Mouse (Mus musculus): ENCODE data around the gene Xylt2. TPM values are rescaled to one million over a fixed set of nuclear protein-coding genes. Genes with fewer than 3 reads are reported as not detected.
"Not testable (repeated sequence)": the region's sequence is repeated elsewhere in the genome, so short reads cannot be mapped to it uniquely, and the experiment has no call there.

The Xylt2 gene
- polyA plus RNA-seq, 1 experiment from 2014 or later: 25.5 TPM

GRCm38 (mm10) chr11:94701401-94702215 is 24.3 kb upstream of the Xylt2 start:
- ATAC-seq (ENCODE audit: insufficient number of reproducible peaks, insufficient read depth, low FRiP score, low TSS enrichment, low read depth): no peak
- 0 out of 2 replicates have a peak, but pooled peaks cover 5% of the 10 kb centered on the region for H3K27me3 ChIP-seq
- no peak overlapping the region for H3K27ac ChIP-seq
- H3K9me3 ChIP-seq: no peaks in the 10 kb centered on the region
- peaks cover 23% of the 10 kb centered on the region for H3K4me1 ChIP-seq
- no peaks in the 10 kb centered on the region for H3K36me3 ChIP-seq
- 58% methylated on average over 27 of the region's 27 CpGs for WGBS
- H3K4me3 ChIP-seq: no peak overlapping the region
- no peak overlapping the region for H3K4me2 ChIP-seq
- no peak overlapping the region for H3K9ac ChIP-seq

- Histone ChIP-seq H3K27ac (no peak overlapping the region), H3K27me3 (0 out of 2 replicates have a peak, but pooled peaks cover 5% of the 10 kb centered on the region), H3K4me2 (no peak overlapping the region), H3K9ac (no peak overlapping the region), H3K9me3 (no peaks in the 10 kb centered on the region), H3K4me1 (peaks cover 21% of the 10 kb centered on the region), H3K36me3 (no peaks in the 10 kb centered on the region), H3K4me3 (no peak overlapping the region)
- ATAC-seq (ENCODE audit: insufficient number of reproducible peaks, insufficient read depth, low FRiP score, low TSS enrichment, low read depth): no peak
- 99% methylated on average over 3 of the region's 3 CpGs for WGBS
Observed at GRCm38 (mm10) chr11:94699399-94699798, 22.1 kb upstream of the Xylt2 start.

DNA sequence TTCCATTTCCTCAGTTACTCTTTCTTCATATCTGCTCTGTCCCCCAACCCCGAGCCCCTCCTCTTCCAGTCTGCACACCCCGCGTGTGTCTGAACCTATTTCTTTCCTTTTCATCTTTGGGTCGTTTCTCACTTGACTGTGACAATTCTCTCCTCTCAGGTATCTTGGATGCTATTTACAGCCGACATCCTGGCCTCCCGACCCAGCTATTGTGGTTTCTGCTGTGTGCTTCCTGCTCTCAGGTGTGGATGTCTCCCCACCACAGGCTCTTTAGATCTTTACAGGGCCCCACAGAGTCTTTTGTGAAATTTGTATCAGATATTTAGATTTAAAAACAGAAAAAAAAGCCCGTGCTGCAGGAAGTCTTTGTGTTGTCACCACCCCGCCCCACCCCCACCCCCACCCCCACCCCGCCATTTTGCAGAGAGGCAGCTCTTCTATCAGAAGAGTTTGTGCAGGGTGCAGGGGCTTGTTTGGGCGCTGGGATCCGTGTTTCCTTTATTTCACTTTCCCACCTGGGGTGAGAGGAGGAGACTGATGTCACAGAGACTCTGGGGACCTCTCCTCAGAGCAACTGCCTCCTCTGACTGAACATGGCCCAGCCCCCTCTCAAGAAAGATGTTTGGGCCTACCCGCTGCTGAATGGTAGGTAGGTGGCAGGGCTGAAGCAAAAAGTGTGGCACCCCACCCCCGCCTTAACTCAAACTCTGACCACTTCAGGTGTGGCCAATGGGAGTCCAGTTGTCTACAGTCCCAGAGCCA is 20.6 kb upstream of the Xylt2 start:
- Histone ChIP-seq H3K4me2 (no peak overlapping the region), H3K9me3 (no peaks in the 10 kb centered on the region), H3K4me3 (no peak overlapping the region), H3K4me1 (peaks cover 17% of the 10 kb centered on the region), H3K27ac (no peak overlapping the region), H3K9ac (no peak overlapping the region), H3K36me3 (no peaks in the 10 kb centered on the region), H3K27me3 (0 out of 2 replicates have a peak, but pooled peaks cover 5% of the 10 kb centered on the region)
- ATAC-seq (ENCODE audit: insufficient number of reproducible peaks, insufficient read depth, low FRiP score, low TSS enrichment, low read depth): no peak
- 46% methylated on average over 13 of the region's 13 CpGs for WGBS

GRCm38 (mm10) chr11:94697140-94697539 is 19.8 kb upstream of the Xylt2 start:
- Histone ChIP-seq H3K4me2 (no peak overlapping the region), H3K27me3 (0 out of 2 replicates have a peak, but pooled peaks cover 5% of the 10 kb centered on the region), H3K4me3 (no peak overlapping the region), H3K9ac (no peak overlapping the region), H3K36me3 (no peaks in the 10 kb centered on the region), H3K27ac (no peak overlapping the region), H3K4me1 (peaks cover 16% of the 10 kb centered on the region), H3K9me3 (no peaks in the 10 kb centered on the region)
- ATAC-seq (ENCODE audit: insufficient number of reproducible peaks, insufficient read depth, low FRiP score, low TSS enrichment, low read depth): no peak
- 91% methylated on average over 2 of the region's 2 CpGs for WGBS

GRCm38 (mm10) chr11:94695508-94695907 is 18.2 kb upstream of the Xylt2 start:
- Histone ChIP-seq H3K9ac (no peak overlapping the region), H3K27ac (no peak overlapping the region), H3K36me3 (no peaks in the 10 kb centered on the region), H3K4me2 (no peak overlapping the region), H3K27me3 (no peaks in the 10 kb centered on the region), H3K4me1 (peaks cover 6% of the 10 kb centered on the region; the same call in 1 of the 2 replicates), H3K4me3 (no peak overlapping the region), H3K9me3 (no peaks in the 10 kb centered on the region)
- WGBS: 64% methylated on average over 6 of the region's 6 CpGs
- no peak for ATAC-seq (ENCODE audit: insufficient number of reproducible peaks, insufficient read depth, low FRiP score, low TSS enrichment, low read depth)

- not testable (repeated sequence) for H3K27ac ChIP-seq; H3K4me3 ChIP-seq; H3K9ac ChIP-seq; H3K36me3 ChIP-seq; ATAC-seq (ENCODE audit: insufficient number of reproducible peaks, insufficient read depth, low FRiP score, low TSS enrichment, low read depth); H3K4me2 ChIP-seq; H3K27me3 ChIP-seq; H3K9me3 ChIP-seq; H3K4me1 ChIP-seq
Observed at GRCm38 (mm10) chr11:94692502-94692901, 15.2 kb upstream of the Xylt2 start.

DNA sequence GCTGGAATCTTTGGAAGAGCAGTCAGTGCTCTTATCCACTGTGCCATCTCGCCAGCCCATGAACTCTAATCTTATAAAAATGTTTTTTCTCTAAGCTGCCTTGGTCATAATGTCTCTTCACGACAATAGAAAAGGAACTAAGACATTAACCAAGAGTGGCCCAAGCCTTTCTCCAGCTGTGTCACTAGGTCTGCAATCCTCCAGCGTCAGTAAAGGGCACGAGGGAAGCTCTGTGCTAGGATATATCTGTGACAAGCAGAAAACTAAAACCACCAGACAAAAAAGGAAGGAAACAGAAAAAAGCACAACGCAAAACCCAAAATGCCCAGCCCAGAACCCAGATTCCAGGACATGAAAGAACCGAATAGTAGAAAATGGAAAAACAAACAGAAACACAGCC is 9.9 kb upstream of the Xylt2 start:
- Histone ChIP-seq H3K27ac (no peak overlapping the region), H3K36me3 (no peaks in the 10 kb centered on the region), H3K4me1 (no peaks in the 10 kb centered on the region), H3K27me3 (no peaks in the 10 kb centered on the region), H3K9ac (no peak overlapping the region), H3K4me2 (no peak overlapping the region), H3K9me3 (no peaks in the 10 kb centered on the region), H3K4me3 (no peak overlapping the region)
- 81% methylated on average over 6 of the region's 6 CpGs for WGBS
- ATAC-seq (ENCODE audit: insufficient number of reproducible peaks, insufficient read depth, low FRiP score, low TSS enrichment, low read depth): no peak

- H3K4me1 ChIP-seq: peaks cover 9% of the 10 kb centered on the region
- H3K9me3 ChIP-seq: no peaks in the 10 kb centered on the region
- no peak overlapping the region for H3K27ac ChIP-seq
- H3K4me3 ChIP-seq: no peak overlapping the region
- H3K4me2 ChIP-seq: no peak overlapping the region
- H3K27me3 ChIP-seq: no peaks in the 10 kb centered on the region
- ATAC-seq (ENCODE audit: insufficient number of reproducible peaks, insufficient read depth, low FRiP score, low TSS enrichment, low read depth): no peak
- no peak overlapping the region for H3K9ac ChIP-seq
- no peaks in the 10 kb centered on the region for H3K36me3 ChIP-seq
- WGBS: 76% methylated on average over 7 of the region's 7 CpGs
Observed at GRCm38 (mm10) chr11:94682427-94682826, 5.1 kb upstream of the Xylt2 start.

DNA sequence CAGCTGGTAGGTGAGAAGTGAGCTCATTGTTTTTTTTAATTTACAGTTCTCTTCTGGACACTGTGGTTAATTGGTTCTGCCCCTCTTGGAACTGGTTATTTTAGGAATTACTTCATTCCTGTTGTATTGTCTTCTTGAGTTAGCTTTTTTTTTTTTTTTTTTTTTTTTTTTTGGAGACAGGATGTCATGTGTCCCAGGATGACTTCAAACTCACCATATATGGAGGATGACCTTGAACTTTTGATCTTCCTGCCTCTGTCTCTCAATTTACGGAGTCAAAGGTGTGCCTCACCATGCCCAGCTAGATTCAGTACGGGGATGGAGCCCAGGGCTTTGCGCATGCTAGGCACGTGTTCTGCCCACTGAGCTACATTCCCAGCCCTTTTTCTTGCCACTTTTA is 4.3 kb upstream of the Xylt2 start:
- Histone ChIP-seq H3K4me1 (peaks cover 9% of the 10 kb centered on the region), H3K4me2 (no peak overlapping the region), H3K27ac (no peak overlapping the region), H3K9ac (no peak overlapping the region), H3K4me3 (no peak overlapping the region), H3K36me3 (no peaks in the 10 kb centered on the region), H3K27me3 (no peaks in the 10 kb centered on the region), H3K9me3 (no peaks in the 10 kb centered on the region)
- ATAC-seq (ENCODE audit: insufficient number of reproducible peaks, insufficient read depth, low FRiP score, low TSS enrichment, low read depth): no peak
- 74% methylated on average over 4 of the region's 4 CpGs for WGBS

GRCm38 (mm10) chr11:94680639-94681038 is 3.3 kb upstream of the Xylt2 start:
- no peak overlapping the region for H3K4me3 ChIP-seq
- peaks cover 19% of the 10 kb centered on the region for H3K4me1 ChIP-seq
- H3K27me3 ChIP-seq: no peaks in the 10 kb centered on the region

DNA sequence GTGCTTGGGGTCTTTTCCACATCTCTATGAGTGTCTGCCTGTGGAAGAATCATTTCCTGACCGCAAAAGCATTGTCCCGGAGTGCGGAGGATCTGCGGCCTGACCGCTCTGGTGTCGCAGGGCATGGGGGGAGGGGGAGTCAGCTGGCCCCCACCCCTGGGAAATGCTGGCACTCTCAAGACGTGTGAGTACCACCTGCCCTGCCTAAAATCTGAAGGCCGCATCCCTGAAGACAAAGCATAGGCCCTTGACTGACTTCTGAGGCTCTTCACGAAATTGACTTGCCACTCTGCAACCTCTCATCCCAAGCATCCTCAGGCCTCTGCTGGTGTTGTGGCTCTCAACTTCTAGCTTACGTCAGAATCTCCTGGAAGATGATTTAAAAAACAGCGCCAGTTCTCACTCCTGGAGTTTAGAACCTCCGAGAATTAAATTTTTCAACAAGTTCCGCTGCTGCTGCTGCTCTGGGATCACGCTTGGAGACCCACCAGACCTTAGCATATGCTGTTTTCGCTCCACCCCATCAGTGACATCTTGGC is 361 bp upstream of the Xylt2 start:
- Histone ChIP-seq H3K4me1 (peaks cover 37% of the 10 kb centered on the region), H3K9ac (peak overlapping the region; percentile 98), H3K4me2 (peak overlapping the region; percentile 82), H3K27me3 (no peaks in the 10 kb centered on the region), H3K36me3 (peaks cover 4% of the 10 kb centered on the region; the same call in 1 of the 2 replicates), H3K27ac (peak overlapping the region; percentile 91), H3K4me3 (peak overlapping the region; percentile 97), H3K9me3 (no peaks in the 10 kb centered on the region)
- ATAC-seq (ENCODE audit: insufficient number of reproducible peaks, insufficient read depth, low FRiP score, low TSS enrichment, low read depth): no peak
- WGBS: 25% methylated on average over 15 of the region's 15 CpGs

More at GRCm38 (mm10) chr11:94680639-94681038, 3.3 kb upstream of the Xylt2 start:
- Histone ChIP-seq H3K9me3 (no peaks in the 10 kb centered on the region), H3K36me3 (no peaks in the 10 kb centered on the region), H3K4me2 (no peak overlapping the region), H3K27ac (no peak overlapping the region), H3K9ac (no peak overlapping the region)
- no peak for ATAC-seq (ENCODE audit: insufficient number of reproducible peaks, insufficient read depth, low FRiP score, low TSS enrichment, low read depth)
